Mouse (Mus musculus) liver, adult 10 weeks (tissue): ENCODE results near the gene Tnfsf14. TPM values are rescaled to one million over a fixed set of nuclear protein-coding genes. Genes with fewer than 3 reads are reported as not detected.

ENCODE experiments used
- polyA plus RNA-seq: library from polyadenylated mRNA; stranded (reverse); fragments of 350-450 nt; fragmentation: Illumina TruSeq; extraction: RNeasy Lipid Tissue Mini Kit (QIAGEN cat#74804); gene quantifications from one replicate; pipeline ENCODE4 v1.2.3, GENCODE M21; 2014; ENCODE audit warnings: low read depth, low replicate concordance

Tnfsf14 gene
- polyA plus RNA-seq, result not detected

GRCm38 (mm10) chr17:57194041-57194507 is at the start of gene Tnfsf14:
Gene Tnfsf14 (minus strand): TSS chr17:57194177.

GRCm38 (mm10) chr17:57228014-57228413 is 34.0 kb upstream of the Tnfsf14 start, which contains the start of gene C3:
Gene C3 (minus strand): TSS chr17:57228136.

GRCm38 (mm10) chr17:57148994-57149803 is 44.8 kb downstream of the Tnfsf14 start, which contains the start of gene Cd70:
Gene Cd70 (minus strand): TSS chr17:57149777.

Other genes starting within 250 kb of the Tnfsf14 start
- not detected for gene Acer1, start 212.1 kb downstream of the Tnfsf14 start, polyA plus RNA-seq
- gene Clpp, start 203.9 kb downstream of the Tnfsf14 start, polyA plus RNA-seq, result 4.0 TPM
- 2.8 TPM for gene Alkbh7, start 196.8 kb downstream of the Tnfsf14 start, polyA plus RNA-seq
- not detected for gene Pspn, start 194.2 kb downstream of the Tnfsf14 start, polyA plus RNA-seq
- 2.1 TPM for gene Gtf2f1, start 182.9 kb downstream of the Tnfsf14 start, polyA plus RNA-seq
- gene Gm17949, start 182.7 kb downstream of the Tnfsf14 start, polyA plus RNA-seq, result not detected
- 5.1 TPM for gene Khsrp, start 162.7 kb downstream of the Tnfsf14 start, polyA plus RNA-seq
- not detected for gene Slc25a41, start 152.5 kb downstream of the Tnfsf14 start, polyA plus RNA-seq
- 5.6 TPM for gene Crb3, start 135.1 kb downstream of the Tnfsf14 start, polyA plus RNA-seq
- gene Slc25a23, start 134.3 kb downstream of the Tnfsf14 start, polyA plus RNA-seq, result 55.5 TPM
- gene Dennd1c, start 115.7 kb downstream of the Tnfsf14 start, polyA plus RNA-seq, result 1.6 TPM
- gene Tubb4a, start 106.4 kb downstream of the Tnfsf14 start, polyA plus RNA-seq, result not detected
- not detected for gene Tnfsf9, start 88.9 kb downstream of the Tnfsf14 start, polyA plus RNA-seq
- not detected for gene Cd70, start 44.4 kb downstream of the Tnfsf14 start, polyA plus RNA-seq
- gene C3, start 34.0 kb upstream of the Tnfsf14 start, polyA plus RNA-seq, result 3,590 TPM
- gene Gpr108, start 54.3 kb upstream of the Tnfsf14 start, polyA plus RNA-seq, result 2.3 TPM
- gene Trip10, start 55.3 kb upstream of the Tnfsf14 start, polyA plus RNA-seq, result 1.7 TPM
- gene Vav1, start 84.9 kb upstream of the Tnfsf14 start, polyA plus RNA-seq, result 0.53 TPM
- 11.6 TPM for gene Adgre1, start 164.5 kb upstream of the Tnfsf14 start, polyA plus RNA-seq